Mouse (Mus musculus): ENCODE data around the gene Pcyt2. TPM values are rescaled to one million over a fixed set of nuclear protein-coding genes. Genes with fewer than 3 reads are reported as not detected.

The Pcyt2 gene
- total and polyA plus RNA-seq, 3 experiments = 51.8 to 111 (median 55.6) TPM

DNA sequence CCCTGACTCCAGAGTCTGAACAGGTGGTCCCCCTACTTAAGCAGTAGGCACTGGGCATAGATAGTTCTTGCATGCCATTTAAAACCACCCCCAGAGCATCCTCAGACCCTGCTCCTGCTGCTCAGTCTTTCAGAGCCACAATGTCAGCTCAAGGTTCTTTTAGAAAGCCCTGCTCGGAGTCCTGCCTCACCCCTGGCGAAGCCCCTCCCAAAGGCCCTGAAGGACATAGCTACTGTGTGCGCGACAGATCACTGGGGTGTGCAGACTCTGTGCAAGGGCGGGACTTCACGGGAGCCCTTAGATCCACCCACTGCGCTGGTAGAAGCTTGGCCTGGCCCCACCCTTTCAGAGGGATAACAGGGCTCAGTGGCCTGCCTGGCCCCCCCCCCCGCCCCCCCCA lies 8.5 kb downstream of the Pcyt2 start:
- Histone ChIP-seq H3K36me3 (ENCODE audit: control insufficient read depth, insufficient read depth, low read length) (no peaks in the 10 kb centered on the region), H3K27ac (no peak overlapping the region)

GRCm38 (mm10) chr11:120608241-120609034 lies 9.3 kb downstream of the Pcyt2 start, which contains the start of gene Npb:
Npb (plus strand) TSS chr11:120608477.
- H3K79me2 ChIP-seq (replicated peaks; ENCODE audit: control insufficient read depth, insufficient read depth, low read length) = no peaks in the 10 kb centered on the region
- no peak for DNase-seq
- peaks cover 4% of the 10 kb centered on the region for H3K4me1 ChIP-seq (ENCODE audit: control insufficient read depth, insufficient read depth, low read length)
- WGBS = 23% methylated on average over 45 of the region's 45 CpGs
- intact Hi-C loops (cut with DNase I) = no loop called here
- no peak within 1 kb of the TSS; the same call in 1 of the 2 replicates for H3K9ac ChIP-seq (ENCODE audit: low read depth, low read length)
- TF ChIP-seq EP300 (IDR thresholded peaks at IDR 0.05; ENCODE audit: insufficient read depth, low read depth, low read length) = no peak
- no peak for TF ChIP-seq CTCF (IDR thresholded peaks at IDR 0.05)
- TF ChIP-seq POLR2A (IDR thresholded peaks at IDR 0.05; ENCODE audit: insufficient read depth, low read depth, low read length) = no peak
- no peak within 1 kb of the TSS for H3K27ac ChIP-seq
- H3K4me3 ChIP-seq = no peak within 1 kb of the TSS
- H3K27me3 ChIP-seq (ENCODE audit: control insufficient read depth, insufficient read depth, low read length) = no peaks in the 10 kb centered on the region
- no peaks in the 10 kb centered on the region for H3K36me3 ChIP-seq (ENCODE audit: control insufficient read depth, insufficient read depth, low read length)

More for the DNA sequence above, 8.5 kb downstream of the Pcyt2 start:
- no peak for TF ChIP-seq CTCF (IDR thresholded peaks at IDR 0.05)
- TF ChIP-seq POLR2A (IDR thresholded peaks at IDR 0.05; ENCODE audit: insufficient read depth, low read depth, low read length) = no peak
- TF ChIP-seq EP300 (IDR thresholded peaks at IDR 0.05; ENCODE audit: insufficient read depth, low read depth, low read length) = no peak
- no peak for DNase-seq
- Histone ChIP-seq H3K79me2 (replicated peaks; ENCODE audit: control insufficient read depth, insufficient read depth, low read length) (no peaks in the 10 kb centered on the region), H3K4me1 (ENCODE audit: control insufficient read depth, insufficient read depth, low read length) (peaks cover 4% of the 10 kb centered on the region), H3K9ac (ENCODE audit: low read depth, low read length) (no peak overlapping the region), H3K27me3 (ENCODE audit: control insufficient read depth, insufficient read depth, low read length) (no peaks in the 10 kb centered on the region), H3K4me3 (no peak overlapping the region)
- WGBS = 66% methylated on average over 8 of the region's 8 CpGs
- intact Hi-C loops (cut with DNase I) = no loop called here

- H3K9ac ChIP-seq (ENCODE audit: low read depth, low read length) = no peak overlapping the region
Observed at GRCm38 (mm10) chr11:120606764-120607163, 11.0 kb downstream of the Pcyt2 start.

GRCm38 (mm10) chr11:120605667-120606066 lies 12.1 kb downstream of the Pcyt2 start:
- intact Hi-C loops (cut with DNase I) = no loop called here

More at GRCm38 (mm10) chr11:120606764-120607163, 11.0 kb downstream of the Pcyt2 start:
- Histone ChIP-seq H3K79me2 (replicated peaks; ENCODE audit: control insufficient read depth, insufficient read depth, low read length) (no peaks in the 10 kb centered on the region), H3K27ac (no peak overlapping the region), H3K4me3 (no peak overlapping the region), H3K27me3 (ENCODE audit: control insufficient read depth, insufficient read depth, low read length) (no peaks in the 10 kb centered on the region), H3K36me3 (ENCODE audit: control insufficient read depth, insufficient read depth, low read length) (no peaks in the 10 kb centered on the region), H3K4me1 (ENCODE audit: control insufficient read depth, insufficient read depth, low read length) (peaks cover 4% of the 10 kb centered on the region)
- intact Hi-C loops (cut with DNase I) = no loop called here
- 39% methylated on average over 4 of the region's 4 CpGs for WGBS
- DNase-seq = no peak
- no peak for TF ChIP-seq EP300 (IDR thresholded peaks at IDR 0.05; ENCODE audit: insufficient read depth, low read depth, low read length)
- no peak for TF ChIP-seq POLR2A (IDR thresholded peaks at IDR 0.05; ENCODE audit: insufficient read depth, low read depth, low read length)
- TF ChIP-seq CTCF (IDR thresholded peaks at IDR 0.05) = no peak

GRCm38 (mm10) chr11:120603545-120603944 lies 14.2 kb downstream of the Pcyt2 start:
- WGBS = 79% methylated on average over 2 of the region's 2 CpGs
- H3K36me3 ChIP-seq (ENCODE audit: control insufficient read depth, insufficient read depth, low read length) = no peaks in the 10 kb centered on the region
- TF ChIP-seq EP300 (IDR thresholded peaks at IDR 0.05; ENCODE audit: insufficient read depth, low read depth, low read length) = no peak
- TF ChIP-seq CTCF (IDR thresholded peaks at IDR 0.05) = no peak
- no peak for TF ChIP-seq POLR2A (IDR thresholded peaks at IDR 0.05; ENCODE audit: insufficient read depth, low read depth, low read length)

More at GRCm38 (mm10) chr11:120605667-120606066, 12.1 kb downstream of the Pcyt2 start:
- Histone ChIP-seq H3K27me3 (ENCODE audit: control insufficient read depth, insufficient read depth, low read length) (no peaks in the 10 kb centered on the region), H3K4me3 (no peak overlapping the region), H3K9ac (ENCODE audit: low read depth, low read length) (no peak overlapping the region), H3K79me2 (replicated peaks; ENCODE audit: control insufficient read depth, insufficient read depth, low read length) (no peaks in the 10 kb centered on the region), H3K27ac (no peak overlapping the region), H3K4me1 (ENCODE audit: control insufficient read depth, insufficient read depth, low read length) (peaks cover 4% of the 10 kb centered on the region), H3K36me3 (ENCODE audit: control insufficient read depth, insufficient read depth, low read length) (no peaks in the 10 kb centered on the region)
- TF ChIP-seq CTCF (IDR thresholded peaks at IDR 0.05) (no peak), EP300 (IDR thresholded peaks at IDR 0.05; ENCODE audit: insufficient read depth, low read depth, low read length) (no peak), POLR2A (IDR thresholded peaks at IDR 0.05; ENCODE audit: insufficient read depth, low read depth, low read length) (no peak)
- 84% methylated on average over 7 of the region's 7 CpGs for WGBS
- DNase-seq = no peak

GRCm38 (mm10) chr11:120600716-120601115 lies 17.0 kb downstream of the Pcyt2 start:
- H3K36me3 ChIP-seq (ENCODE audit: control insufficient read depth, insufficient read depth, low read length) = no peaks in the 10 kb centered on the region; the same call in 1 of the 2 replicates
- no peak overlapping the region for H3K27ac ChIP-seq
- H3K4me1 ChIP-seq (ENCODE audit: control insufficient read depth, insufficient read depth, low read length) = peaks cover 7% of the 10 kb centered on the region
- H3K79me2 ChIP-seq (replicated peaks; ENCODE audit: control insufficient read depth, insufficient read depth, low read length) = peaks cover 3% of the 10 kb centered on the region; the same call in 1 of the 2 replicates
- DNase-seq = no peak
- TF ChIP-seq CTCF (IDR thresholded peaks at IDR 0.05) (no peak), POLR2A (IDR thresholded peaks at IDR 0.05; ENCODE audit: insufficient read depth, low read depth, low read length) (no peak), EP300 (IDR thresholded peaks at IDR 0.05; ENCODE audit: insufficient read depth, low read depth, low read length) (no peak)
- no peak overlapping the region for H3K4me3 ChIP-seq
- no peak overlapping the region for H3K9ac ChIP-seq (ENCODE audit: low read depth, low read length)
- no peaks in the 10 kb centered on the region for H3K27me3 ChIP-seq (ENCODE audit: control insufficient read depth, insufficient read depth, low read length)
- intact Hi-C loops (cut with DNase I) = no loop called here
- 86% methylated on average over 3 of the region's 3 CpGs for WGBS

More at GRCm38 (mm10) chr11:120603545-120603944, 14.2 kb downstream of the Pcyt2 start:
- H3K4me3 ChIP-seq = no peak overlapping the region
- peaks cover 8% of the 10 kb centered on the region for H3K4me1 ChIP-seq (ENCODE audit: control insufficient read depth, insufficient read depth, low read length)
- H3K79me2 ChIP-seq (replicated peaks; ENCODE audit: control insufficient read depth, insufficient read depth, low read length) = no peaks in the 10 kb centered on the region
- DNase-seq = no peak
- no peak overlapping the region for H3K9ac ChIP-seq (ENCODE audit: low read depth, low read length)
- H3K27ac ChIP-seq = no peak overlapping the region
- H3K27me3 ChIP-seq (ENCODE audit: control insufficient read depth, insufficient read depth, low read length) = no peaks in the 10 kb centered on the region
- intact Hi-C loops (cut with DNase I) = no loop called here

Measured in heart, adult 2 months (tissue).